Mouse (Mus musculus) thymus, postnatal 10 days (tissue): Measurements from ENCODE around the gene Rasd2.

ENCODE experiments used
- DNase-seq, 2 experiments: peaks; one replicate each; pipeline ENCODE4 v3.0.0; 2021; ENCODE audit warnings: low spot score in 2 of 2

Gene Rasd2

DNA sequence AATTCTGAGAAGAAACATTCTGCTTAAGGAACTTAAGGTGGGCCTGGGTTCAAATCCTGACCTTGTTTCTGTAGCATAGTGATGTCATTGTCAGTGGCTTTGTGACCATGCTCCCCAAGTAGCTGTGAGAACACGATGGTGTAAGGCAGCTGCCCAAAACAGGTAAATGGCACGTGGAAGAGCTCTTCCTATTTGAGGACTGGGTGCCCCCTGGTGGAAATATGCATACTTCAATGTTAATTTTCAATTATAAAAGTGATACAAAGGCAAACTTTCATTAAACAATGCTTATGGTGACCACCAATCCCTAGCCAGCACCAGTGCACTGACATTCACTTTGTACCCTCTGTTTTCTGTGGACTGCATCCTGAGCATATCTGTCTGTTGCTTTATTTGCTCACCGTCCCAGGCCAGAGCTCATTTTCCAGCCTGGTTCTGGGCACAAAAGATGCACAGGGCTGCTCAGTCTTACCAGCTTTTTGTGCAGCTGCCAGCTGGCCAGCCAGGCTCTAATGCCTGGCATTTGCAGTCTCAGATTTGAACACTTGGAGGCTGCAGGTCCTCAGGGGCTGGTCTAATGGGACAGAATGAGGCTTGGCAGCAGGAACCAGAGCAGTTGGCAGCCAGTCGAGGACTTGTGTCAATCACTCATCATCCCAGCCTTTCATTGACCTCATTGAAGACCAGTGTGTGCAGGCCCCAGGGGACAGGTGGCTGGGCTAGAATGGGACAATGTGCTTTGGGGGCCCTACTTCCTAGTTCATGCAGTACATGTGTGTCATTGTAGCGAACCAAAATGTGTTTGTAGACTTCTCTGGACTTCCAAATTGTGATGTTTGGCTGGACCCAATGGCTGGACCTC is 6.4 kb downstream of the Rasd2 start:
- peak in 1 of 2 experiments; percentile 31 for DNase-seq

DNA sequence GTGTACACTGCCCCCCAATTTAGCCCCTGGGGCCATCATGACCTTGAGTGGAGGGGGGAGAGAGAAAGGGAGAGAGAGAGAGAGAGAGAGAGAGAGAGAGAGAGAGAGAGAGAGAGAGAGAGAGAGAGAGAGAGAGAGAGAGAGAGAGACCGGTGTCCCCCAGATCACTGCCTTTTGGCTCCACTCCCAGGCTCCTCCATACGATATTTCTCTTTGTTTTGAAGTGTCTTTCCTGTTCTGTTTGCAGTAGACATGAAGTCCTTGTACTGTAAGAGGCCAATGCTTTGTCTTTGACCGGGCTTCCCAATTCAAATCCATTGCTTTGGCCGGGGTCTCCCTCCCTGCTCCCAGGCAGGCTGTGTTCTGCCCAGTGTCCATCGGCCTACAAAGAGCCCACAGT is 8.9 kb downstream of the Rasd2 start:
- DNase-seq: no peak

DNA sequence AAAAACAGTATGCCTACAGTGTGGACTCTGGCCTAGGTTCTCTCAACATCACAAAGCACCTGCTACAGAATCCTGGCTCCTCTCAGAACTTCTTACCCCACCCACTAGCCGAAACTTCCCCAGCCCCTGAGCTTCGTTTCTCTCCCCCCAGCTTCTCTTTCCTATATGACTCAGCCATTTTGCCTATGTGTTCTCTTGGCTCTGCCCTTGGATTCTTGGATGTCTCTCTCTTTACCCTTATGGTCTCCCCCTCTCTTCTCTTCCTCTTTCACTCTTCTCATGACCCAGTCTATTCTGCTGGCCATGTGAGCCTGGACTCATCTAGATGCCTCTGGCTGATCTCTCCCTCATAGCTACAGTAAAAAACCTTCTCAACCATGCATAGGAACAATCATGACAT is 13.0 kb downstream of the Rasd2 start:
- no peak for DNase-seq

DNA sequence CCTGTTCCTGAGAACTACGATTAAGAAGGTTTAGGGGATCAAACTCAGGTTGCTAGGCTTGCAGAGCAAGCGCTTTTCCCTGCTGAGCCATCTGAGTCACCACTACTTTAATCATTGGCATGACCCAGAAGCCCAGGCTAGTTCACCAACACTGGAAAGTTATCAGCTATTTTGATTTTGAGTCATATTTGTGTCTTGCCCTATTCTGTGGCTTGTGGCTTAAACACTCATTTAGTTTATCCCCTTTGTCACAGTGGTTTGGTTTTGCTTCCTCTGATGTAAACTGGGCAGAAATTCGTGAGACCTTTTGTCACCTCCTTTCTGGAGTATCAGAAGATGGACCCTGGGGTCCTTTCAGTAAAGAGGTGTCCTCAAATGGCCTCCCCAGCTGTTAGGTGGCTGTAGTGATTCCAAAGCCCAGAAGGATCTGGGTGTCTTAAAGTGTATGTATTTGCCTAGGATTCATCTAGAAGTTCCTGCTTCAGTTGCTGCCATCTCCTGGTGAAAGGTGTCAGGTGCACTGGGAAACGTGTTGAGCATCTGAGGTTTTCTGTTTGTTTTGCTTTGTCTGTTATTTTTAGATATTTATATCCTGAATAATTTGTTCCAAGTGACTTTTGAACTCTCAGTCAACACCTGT is 20.3 kb downstream of the Rasd2 start:
- no peak for DNase-seq

DNA sequence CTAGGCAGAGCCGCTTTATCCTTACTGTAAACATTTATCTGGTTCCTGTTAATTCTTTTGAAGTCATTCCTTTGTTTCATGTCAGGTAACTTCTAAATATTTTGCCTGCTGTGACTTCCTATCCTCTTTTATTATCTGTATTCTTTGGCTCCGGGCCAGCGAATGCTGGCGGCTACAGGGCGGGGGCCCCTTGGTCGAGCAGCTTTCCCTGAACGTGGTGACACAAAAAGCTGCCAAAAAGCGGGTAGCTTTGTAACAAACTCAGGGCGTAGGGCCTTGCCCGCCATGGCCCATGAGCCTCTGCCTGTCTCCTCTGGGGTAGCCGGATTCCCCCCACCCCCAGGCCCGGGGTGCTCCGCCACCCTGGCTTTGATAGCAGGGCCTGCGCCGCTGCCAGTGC is 33.6 kb downstream of the Rasd2 start:
- no peak for DNase-seq

DNA sequence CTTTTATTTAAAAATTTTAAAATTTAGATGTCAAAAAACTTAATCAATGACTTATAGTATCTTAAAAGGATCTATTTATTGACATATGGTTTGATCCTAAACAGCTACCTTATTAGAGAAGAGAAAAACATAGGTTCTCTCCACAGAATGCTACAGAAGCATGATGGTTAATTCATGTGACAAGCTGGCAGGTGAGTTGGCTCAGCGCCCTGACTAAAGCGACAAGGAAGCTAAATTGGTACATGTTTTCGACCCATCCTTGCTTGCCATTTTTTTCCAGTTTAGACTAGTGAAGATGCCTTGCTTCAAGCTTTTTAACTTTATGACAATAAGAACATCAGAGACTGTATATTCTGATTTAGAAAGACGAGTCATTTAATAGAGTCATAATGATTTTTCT is 35.4 kb downstream of the Rasd2 start:
- DNase-seq: no peak

DNA sequence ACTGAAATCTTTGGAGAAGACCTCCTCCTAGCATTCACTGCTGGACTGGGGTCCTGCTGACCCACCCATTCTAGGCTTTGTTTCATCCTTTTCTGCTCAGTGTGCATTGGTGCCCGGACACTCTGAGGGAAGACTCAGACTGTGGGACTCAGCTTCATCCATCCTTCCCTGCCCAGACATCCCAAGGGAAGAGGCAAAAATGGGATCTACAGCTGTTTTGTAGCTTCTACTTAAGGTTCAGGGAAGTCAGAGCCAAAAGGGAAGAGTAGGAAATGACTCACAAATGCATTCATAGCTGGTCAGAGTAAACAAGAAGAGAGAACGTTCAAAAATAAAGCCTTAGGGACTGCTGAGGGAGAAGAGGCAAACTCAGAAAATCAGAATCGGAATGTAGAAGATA is 40.3 kb downstream of the Rasd2 start:
- DNase-seq: no peak

DNA sequence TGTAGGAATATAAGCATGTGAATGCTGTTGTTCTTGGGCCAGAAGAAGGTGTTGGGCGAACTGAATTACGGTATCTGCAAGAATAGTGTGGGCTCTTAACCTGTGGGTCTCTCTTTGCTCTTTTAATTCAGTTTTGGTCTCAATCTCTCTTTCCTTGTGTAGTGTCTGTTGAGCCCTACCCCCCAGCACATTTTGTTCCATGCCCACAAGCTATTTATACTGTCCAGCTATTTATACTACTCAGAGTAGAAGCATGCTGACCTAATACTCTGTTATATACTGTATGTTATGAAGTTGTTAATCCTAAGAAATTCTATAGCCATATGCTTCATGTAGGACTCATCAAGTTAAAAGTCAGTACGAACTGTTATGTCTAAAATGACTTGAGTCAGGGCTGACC is 41.9 kb downstream of the Rasd2 start:
- no peak for DNase-seq

DNA sequence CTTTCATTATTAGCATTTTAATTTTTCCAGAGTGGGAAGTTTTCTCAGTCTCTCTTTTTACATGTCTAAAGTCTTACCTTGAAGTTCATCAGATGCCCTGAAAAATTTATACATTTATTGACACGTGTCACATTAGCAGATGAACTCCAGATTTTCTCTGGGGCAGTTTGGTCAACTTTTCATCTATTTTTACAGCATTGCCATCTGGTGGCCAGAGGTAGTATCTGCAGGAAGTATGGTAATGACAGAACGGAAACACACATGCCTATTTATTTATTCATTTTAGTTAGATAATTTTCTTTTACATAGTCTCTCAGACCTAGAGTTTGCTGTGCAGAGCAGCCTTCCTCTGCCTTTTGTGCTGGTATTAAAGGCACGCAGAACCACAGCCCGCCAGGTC is 58.4 kb downstream of the Rasd2 start:
- DNase-seq: no peak
